Mouse (Mus musculus) cerebellum, adult (tissue): ENCODE data around the gene Pced1b.
"Not testable (repeated sequence)": the region's sequence is repeated elsewhere in the genome, so short reads cannot be mapped to it uniquely, and the experiment has no call there.

Experiments
- ATAC-seq: cut with Nextera tagmentation; 2 replicates; pipeline ENCODE4 v1.9.2; 2017; ENCODE audit warnings: mild to moderate bottlenecking, moderate library complexity, mixed read lengths; ENCODE audit not compliant: insufficient number of reproducible peaks, low FRiP score, low TSS enrichment

The Pced1b gene

GRCm38 (mm10) chr15:97332582-97332981, 85.7 kb downstream of the Pced1b start:
- ATAC-seq = no peak

GRCm38 (mm10) chr15:97337636-97338352, 90.9 kb downstream of the Pced1b start:
- ATAC-seq = no peak

GRCm38 (mm10) chr15:97338377-97339060, 91.6 kb downstream of the Pced1b start:
- no peak for ATAC-seq

- no peak for ATAC-seq
Measured at GRCm38 (mm10) chr15:97342336-97342735, 95.4 kb downstream of the Pced1b start.

GRCm38 (mm10) chr15:97342945-97343344, 96.0 kb downstream of the Pced1b start:
- ATAC-seq = no peak

- no peak for ATAC-seq
Measured at GRCm38 (mm10) chr15:97343921-97344320, 97.0 kb downstream of the Pced1b start.

- no peak for ATAC-seq
Measured at GRCm38 (mm10) chr15:97345110-97345509, 98.2 kb downstream of the Pced1b start.

GRCm38 (mm10) chr15:97345917-97346316, 99.0 kb downstream of the Pced1b start:
- no peak for ATAC-seq

- ATAC-seq = no peak
Measured at GRCm38 (mm10) chr15:97346413-97346812, 99.5 kb downstream of the Pced1b start.

- no peak for ATAC-seq
Measured at GRCm38 (mm10) chr15:97346897-97347296, 100.0 kb downstream of the Pced1b start.

- no peak for ATAC-seq
Measured at GRCm38 (mm10) chr15:97348566-97349315, 101.8 kb downstream of the Pced1b start.

- no peak for ATAC-seq
Measured at GRCm38 (mm10) chr15:97350528-97350927, 103.6 kb downstream of the Pced1b start.

GRCm38 (mm10) chr15:97351016-97351415, 104.1 kb downstream of the Pced1b start:
- no peak for ATAC-seq

GRCm38 (mm10) chr15:97351681-97352080, 104.8 kb downstream of the Pced1b start:
- ATAC-seq = no peak

GRCm38 (mm10) chr15:97355676-97356303, 108.9 kb downstream of the Pced1b start:
- ATAC-seq = no peak

- no peak for ATAC-seq
Measured at GRCm38 (mm10) chr15:97357016-97357415, 110.1 kb downstream of the Pced1b start.

- ATAC-seq = no peak
Measured at GRCm38 (mm10) chr15:97360842-97361770, 114.2 kb downstream of the Pced1b start.

GRCm38 (mm10) chr15:97361771-97362171, 114.9 kb downstream of the Pced1b start:
- no peak for ATAC-seq

GRCm38 (mm10) chr15:97364271-97364670, 117.4 kb downstream of the Pced1b start:
- ATAC-seq = not testable (repeated sequence)

- no peak for ATAC-seq
Measured at GRCm38 (mm10) chr15:97364968-97365367, 118.1 kb downstream of the Pced1b start.
